Mouse (Mus musculus): ENCODE results near the gene Cep131. TPM values are rescaled to one million over a fixed set of nuclear protein-coding genes. Genes with fewer than 3 reads are reported as not detected.

Gene Cep131
- 22.0 and 28.8 TPM in 2 replicates for polyA plus RNA-seq (2015; fragmentation: Nextera tagmentation; extraction: Ambion mirVana)

- peak; percentile 99 for ATAC-seq (ENCODE audit: borderline replicate concordance, extremely low read depth, low FRiP score, low TSS enrichment)
- H3K27me3 ChIP-seq: no peaks in the 10 kb centered on the region
- H3K4me2 ChIP-seq: peak within 1 kb of the TSS; percentile 93
- peak within 1 kb of the TSS; percentile 96 for H3K4me3 ChIP-seq
- H3K36me3 ChIP-seq: peaks cover 15% of the 10 kb centered on the region
- under 1% methylated on average over 42 of the region's 42 CpGs for WGBS
- H3K9me3 ChIP-seq: no peaks in the 10 kb centered on the region
- H3K27ac ChIP-seq: peak within 1 kb of the TSS; percentile 80
- peaks cover 21% of the 10 kb centered on the region for H3K4me1 ChIP-seq
- peak within 1 kb of the TSS; percentile 98 for H3K9ac ChIP-seq
Observed at GRCm38 (mm10) chr11:120086702-120087152, at the start of gene Cep131. Gene Cep131, minus strand, starts transcription at chr11:120086827.

GRCm38 (mm10) chr11:120136195-120136594, 49.6 kb upstream of the Cep131 start:
- Histone ChIP-seq H3K27ac (peak overlapping the region; percentile 84), H3K27me3 (no peaks in the 10 kb centered on the region), H3K36me3 (peaks cover 26% of the 10 kb centered on the region; the same call in 1 of the 2 replicates), H3K4me2 (no peak overlapping the region), H3K4me3 (no peak overlapping the region), H3K4me1 (peaks cover 42% of the 10 kb centered on the region), H3K9ac (no peak overlapping the region), H3K9me3 (no peaks in the 10 kb centered on the region)
- WGBS: 69% methylated on average over 8 of the region's 8 CpGs
- ATAC-seq (ENCODE audit: borderline replicate concordance, extremely low read depth, low FRiP score, low TSS enrichment): no peak

GRCm38 (mm10) chr11:120134847-120135530, 48.4 kb upstream of the Cep131 start:
- no peak overlapping the region for H3K9ac ChIP-seq
- no peaks in the 10 kb centered on the region for H3K9me3 ChIP-seq
- H3K27me3 ChIP-seq: no peaks in the 10 kb centered on the region
- no peak overlapping the region for H3K4me3 ChIP-seq
- H3K4me1 ChIP-seq: peaks cover 40% of the 10 kb centered on the region
- ATAC-seq (ENCODE audit: borderline replicate concordance, extremely low read depth, low FRiP score, low TSS enrichment): no peak
- 76% methylated on average over 9 of the region's 9 CpGs for WGBS
- H3K27ac ChIP-seq: 0 out of 2 replicates have a peak overlapping the region, but pooled peaks have one; percentile 26
- no peak overlapping the region for H3K4me2 ChIP-seq
- peaks cover 33% of the 10 kb centered on the region; the same call in 1 of the 2 replicates for H3K36me3 ChIP-seq

- Histone ChIP-seq H3K27me3 (no peaks in the 10 kb centered on the region), H3K27ac (0 out of 2 replicates have a peak overlapping the region, but pooled peaks have one; percentile 26), H3K9ac (no peak overlapping the region), H3K4me2 (no peak overlapping the region), H3K4me3 (no peak overlapping the region), H3K36me3 (peaks cover 38% of the 10 kb centered on the region; the same call in 1 of the 2 replicates), H3K4me1 (peaks cover 38% of the 10 kb centered on the region), H3K9me3 (no peaks in the 10 kb centered on the region)
- no peak for ATAC-seq (ENCODE audit: borderline replicate concordance, extremely low read depth, low FRiP score, low TSS enrichment)
- WGBS: 78% methylated on average over 5 of the region's 5 CpGs
Observed at GRCm38 (mm10) chr11:120134148-120134547, 47.5 kb upstream of the Cep131 start.

- Histone ChIP-seq H3K4me1 (peaks cover 4% of the 10 kb centered on the region), H3K9ac (no peak overlapping the region), H3K4me3 (no peak overlapping the region), H3K27me3 (no peaks in the 10 kb centered on the region), H3K9me3 (no peaks in the 10 kb centered on the region), H3K4me2 (no peak overlapping the region), H3K27ac (no peak overlapping the region), H3K36me3 (peaks cover 57% of the 10 kb centered on the region)
- ATAC-seq (ENCODE audit: borderline replicate concordance, extremely low read depth, low FRiP score, low TSS enrichment): no peak
- 89% methylated on average over 7 of the region's 7 CpGs for WGBS
Observed at GRCm38 (mm10) chr11:120129281-120129680, 42.7 kb upstream of the Cep131 start.

GRCm38 (mm10) chr11:120126845-120127244, 40.2 kb upstream of the Cep131 start:
- no peak for ATAC-seq (ENCODE audit: borderline replicate concordance, extremely low read depth, low FRiP score, low TSS enrichment)
- H3K36me3 ChIP-seq: peaks cover 46% of the 10 kb centered on the region
- no peak overlapping the region for H3K9ac ChIP-seq

GRCm38 (mm10) chr11:120122126-120122525, 35.5 kb upstream of the Cep131 start:
- Histone ChIP-seq H3K4me1 (no peaks in the 10 kb centered on the region), H3K9me3 (no peaks in the 10 kb centered on the region), H3K4me2 (no peak overlapping the region), H3K27me3 (no peaks in the 10 kb centered on the region), H3K4me3 (no peak overlapping the region), H3K9ac (no peak overlapping the region), H3K27ac (no peak overlapping the region), H3K36me3 (peaks cover 29% of the 10 kb centered on the region)
- 81% methylated on average over 12 of the region's 12 CpGs for WGBS
- ATAC-seq (ENCODE audit: borderline replicate concordance, extremely low read depth, low FRiP score, low TSS enrichment): no peak

More at GRCm38 (mm10) chr11:120126845-120127244, 40.2 kb upstream of the Cep131 start:
- Histone ChIP-seq H3K27ac (no peak overlapping the region), H3K4me3 (no peak overlapping the region), H3K4me2 (no peak overlapping the region), H3K27me3 (no peaks in the 10 kb centered on the region), H3K4me1 (no peaks in the 10 kb centered on the region), H3K9me3 (no peaks in the 10 kb centered on the region)
- 80% methylated on average over 2 of the region's 2 CpGs for WGBS

GRCm38 (mm10) chr11:120120642-120121420, 34.2 kb upstream of the Cep131 start:
- no peaks in the 10 kb centered on the region for H3K27me3 ChIP-seq
- H3K4me1 ChIP-seq: no peaks in the 10 kb centered on the region
- ATAC-seq (ENCODE audit: borderline replicate concordance, extremely low read depth, low FRiP score, low TSS enrichment): no peak
- no peak overlapping the region for H3K27ac ChIP-seq
- no peaks in the 10 kb centered on the region for H3K9me3 ChIP-seq
- WGBS: 71% methylated on average over 17 of the region's 17 CpGs
- H3K36me3 ChIP-seq: peaks cover 28% of the 10 kb centered on the region
- H3K4me3 ChIP-seq: no peak overlapping the region
- no peak overlapping the region for H3K9ac ChIP-seq
- no peak overlapping the region for H3K4me2 ChIP-seq

- no peak for ATAC-seq (ENCODE audit: borderline replicate concordance, extremely low read depth, low FRiP score, low TSS enrichment)
- H3K4me1 ChIP-seq: no peaks in the 10 kb centered on the region
- H3K9ac ChIP-seq: no peak overlapping the region
- no peak overlapping the region for H3K4me3 ChIP-seq
- WGBS: 80% methylated on average over 10 of the region's 10 CpGs
- H3K36me3 ChIP-seq: peaks cover 34% of the 10 kb centered on the region
- no peak overlapping the region for H3K27ac ChIP-seq
- H3K27me3 ChIP-seq: no peaks in the 10 kb centered on the region
- no peak overlapping the region for H3K4me2 ChIP-seq
- H3K9me3 ChIP-seq: no peaks in the 10 kb centered on the region
Observed at GRCm38 (mm10) chr11:120119936-120120541, 33.4 kb upstream of the Cep131 start.

GRCm38 (mm10) chr11:120119108-120119507, 32.5 kb upstream of the Cep131 start:
- H3K27ac ChIP-seq: no peak overlapping the region

GRCm38 (mm10) chr11:120117626-120118025, 31.0 kb upstream of the Cep131 start:
- WGBS: 79% methylated on average over 2 of the region's 2 CpGs
- no peak for ATAC-seq (ENCODE audit: borderline replicate concordance, extremely low read depth, low FRiP score, low TSS enrichment)
- H3K9ac ChIP-seq: no peak overlapping the region
- H3K4me3 ChIP-seq: no peak overlapping the region
- no peaks in the 10 kb centered on the region for H3K4me1 ChIP-seq
- no peaks in the 10 kb centered on the region for H3K9me3 ChIP-seq
- H3K27me3 ChIP-seq: no peaks in the 10 kb centered on the region
- no peak overlapping the region for H3K27ac ChIP-seq
- H3K4me2 ChIP-seq: no peak overlapping the region
- peaks cover 45% of the 10 kb centered on the region for H3K36me3 ChIP-seq

More at GRCm38 (mm10) chr11:120119108-120119507, 32.5 kb upstream of the Cep131 start:
- 93% methylated on average over 7 of the region's 7 CpGs for WGBS
- no peak overlapping the region for H3K9ac ChIP-seq
- no peaks in the 10 kb centered on the region for H3K27me3 ChIP-seq
- H3K9me3 ChIP-seq: no peaks in the 10 kb centered on the region
- H3K4me3 ChIP-seq: no peak overlapping the region
- H3K4me2 ChIP-seq: no peak overlapping the region
- peaks cover 42% of the 10 kb centered on the region for H3K36me3 ChIP-seq
- H3K4me1 ChIP-seq: no peaks in the 10 kb centered on the region
- ATAC-seq (ENCODE audit: borderline replicate concordance, extremely low read depth, low FRiP score, low TSS enrichment): no peak

Data from lung, embryonic 15.5 days (tissue).